25 mouse cellular contexts compared by ENCODE assay signal in the genomic region with DNA sequence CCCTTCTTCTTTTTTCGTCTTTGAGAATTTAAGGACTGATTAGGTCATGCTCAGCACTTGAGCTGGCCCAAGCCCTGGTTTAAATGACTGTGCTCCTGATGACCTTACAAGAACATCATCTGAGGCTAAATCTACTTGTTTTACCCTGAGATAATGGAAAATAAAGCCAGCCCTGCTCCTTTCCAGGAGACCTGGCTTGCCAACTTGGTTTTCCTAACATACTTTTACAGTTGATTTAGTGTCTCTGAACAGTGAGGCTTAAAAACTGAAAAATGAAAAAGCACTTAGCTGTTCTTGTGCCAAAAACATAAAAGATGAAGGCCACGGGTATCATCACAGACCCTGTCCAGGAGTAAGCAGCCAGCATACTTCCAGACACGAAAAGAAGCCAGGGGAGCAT. TPM values are rescaled to one million over a fixed set of nuclear protein-coding genes. Genes with fewer than 3 reads are reported as not detected.
DNase-seq lines count a peak whose midpoint lies in the region; ATAC-seq and TF ChIP-seq lines count a peak whose summit lies in the region.
"Had no signal": no experiment of that assay in that cellular context is flagged by ENCODE, and none has a peak within 500 bp of the region (broad histone marks: within the 10 kb centered on the region; RNA-seq: fewer than 3 reads in every experiment).

No protein-coding gene starts in this region.

- peaks cover 44% of the 10 kb centered on the region for H3K4me1 ChIP-seq in limb, embryonic 14.5 days (ENCODE audit: control insufficient read depth, insufficient read depth, low read length)
- H3K4me1 ChIP-seq in limb, embryonic 10.5 days = peaks cover 26% of the 10 kb centered on the region
- H3K4me1 ChIP-seq in limb, embryonic 15.5 days = peaks cover 40% of the 10 kb centered on the region
- H3K4me1 ChIP-seq: forebrain, embryonic 13.5 days; hindbrain, embryonic 13.5 days had no signal

- peak overlapping the region; percentile 63 for H3K27ac ChIP-seq in gastrocnemius, adult 2 months
- no peak overlapping the region for H3K27ac ChIP-seq in limb, embryonic 14.5 days (replicated peaks; ENCODE audit: low read depth, low read length)
- H3K27ac ChIP-seq in limb, embryonic 10.5 days = no peak overlapping the region
- peak overlapping the region; percentile 14; the same call in 1 of the 2 replicates for H3K27ac ChIP-seq in limb, embryonic 15.5 days
- H3K27ac ChIP-seq: embryonic facial prominence, embryonic 12.5 days; forebrain, embryonic 10.5 days; forebrain, embryonic 13.5 days; heart, embryonic 15.5 days; hindbrain, embryonic 10.5 days; hindbrain, embryonic 13.5 days had no signal

- peak; percentile 27 for DNase-seq in gastrocnemius, adult 2 months
- no peak for DNase-seq in gastrocnemius, adult 18-20 months (ENCODE audit: low spot score)
- peak; percentile 53 for DNase-seq in limb, embryonic 14.5 days (ENCODE audit: low spot score)
- no peak for DNase-seq in limb, embryonic 10.5 days (ENCODE audit: low spot score)
- DNase-seq: cerebellum, adult 18-20 months; cerebellum, adult 9-10 months; cerebellum, postnatal 14 days; heart, adult 18-20 months; heart, postnatal 10 days; heart, postnatal 36 days had no signal

- 64% methylated on average over 3 of the region's 3 CpGs for WGBS in limb, embryonic 14.5 days
- WGBS in limb, embryonic 10.5 days = 82% methylated on average over 3 of the region's 3 CpGs
- WGBS in limb, embryonic 15.5 days = 45% methylated on average over 3 of the region's 3 CpGs

- no peak overlapping the region for H3K9ac ChIP-seq in limb, embryonic 14.5 days (ENCODE audit: low read depth, low read length, severe bottlenecking)
- H3K9ac ChIP-seq in limb, embryonic 15.5 days = no peak overlapping the region
- H3K9ac ChIP-seq: embryonic facial prominence, embryonic 12.5 days; forebrain, embryonic 13.5 days; heart, embryonic 12.5 days; heart, embryonic 15.5 days; hindbrain, embryonic 13.5 days had no signal

- ATAC-seq in limb, embryonic 14.5 days (ENCODE audit: low FRiP score, low read depth) = no peak
- ATAC-seq in limb, embryonic 15.5 days (ENCODE audit: insufficient number of reproducible peaks, low FRiP score, low TSS enrichment, low read depth) = peak; percentile 21; the same call in 1 of the 2 replicates
- ATAC-seq in erythroblast, adult 5-6 weeks (replicated peaks; ENCODE audit: low FRiP score, poor library complexity, severe bottlenecking) = no peak
- ATAC-seq: CD4-positive, CD25-positive, alpha-beta regulatory T cell, adult 4 months; forebrain, embryonic 13.5 days; forebrain, embryonic 16.5 days; hindbrain, embryonic 16.5 days; intestine, postnatal 0 days had no signal

- H3K27me3 ChIP-seq in limb, embryonic 14.5 days (ENCODE audit: control insufficient read depth, insufficient read depth, low read length) = peaks cover 5% of the 10 kb centered on the region; the same call in 1 of the 2 replicates
- peaks cover 4% of the 10 kb centered on the region; the same call in 1 of the 2 replicates for H3K27me3 ChIP-seq in limb, embryonic 10.5 days (ENCODE audit: low read depth, poor library complexity, severe bottlenecking)
- H3K27me3 ChIP-seq in limb, embryonic 15.5 days = no peaks in the 10 kb centered on the region; the same call in 1 of the 2 replicates
- H3K27me3 ChIP-seq: embryonic facial prominence, embryonic 12.5 days; forebrain, embryonic 13.5 days; hindbrain, embryonic 13.5 days had no signal

- no peak overlapping the region for H3K4me2 ChIP-seq in limb, embryonic 14.5 days (replicated peaks; ENCODE audit: low read depth, low read length, severe bottlenecking)
- no peak overlapping the region for H3K4me2 ChIP-seq in limb, embryonic 15.5 days
- H3K4me2 ChIP-seq: embryonic facial prominence, embryonic 12.5 days; forebrain, embryonic 13.5 days; heart, embryonic 12.5 days; heart, embryonic 15.5 days; hindbrain, embryonic 13.5 days had no signal

- no peak for TF ChIP-seq POLR2A in limb, embryonic 14.5 days (IDR thresholded peaks at IDR 0.05; ENCODE audit: borderline replicate concordance, extremely low read depth, insufficient read depth, insufficient read length)

- H3K9me3 ChIP-seq in limb, embryonic 14.5 days (ENCODE audit: control insufficient read depth, low read length) = no peaks in the 10 kb centered on the region
- no peaks in the 10 kb centered on the region for H3K9me3 ChIP-seq in limb, embryonic 10.5 days (replicated peaks)
- no peaks in the 10 kb centered on the region for H3K9me3 ChIP-seq in limb, embryonic 15.5 days
- H3K9me3 ChIP-seq: embryonic facial prominence, embryonic 12.5 days; forebrain, embryonic 10.5 days; forebrain, embryonic 13.5 days; heart, embryonic 12.5 days; heart, embryonic 15.5 days; hindbrain, embryonic 10.5 days; hindbrain, embryonic 13.5 days had no signal

- TF ChIP-seq CTCF in gastrocnemius, adult 2 months (IDR thresholded peaks at IDR 0.05) = no peak

- no peaks in the 10 kb centered on the region for H3K36me3 ChIP-seq in limb, embryonic 14.5 days (ENCODE audit: control insufficient read depth, insufficient read depth, low read length)
- no peaks in the 10 kb centered on the region for H3K36me3 ChIP-seq in limb, embryonic 10.5 days
- H3K36me3 ChIP-seq in limb, embryonic 15.5 days = no peaks in the 10 kb centered on the region
- H3K36me3 ChIP-seq: embryonic facial prominence, embryonic 12.5 days; forebrain, embryonic 10.5 days; heart, embryonic 12.5 days; heart, embryonic 15.5 days; hindbrain, embryonic 10.5 days; hindbrain, embryonic 13.5 days had no signal

- intact Hi-C loops in gastrocnemius, adult 2 months (cut with DNase I) = no loop called here

- no peak overlapping the region for H3K4me3 ChIP-seq in gastrocnemius, adult 2 months
- no peak overlapping the region for H3K4me3 ChIP-seq in limb, embryonic 14.5 days (replicated peaks; ENCODE audit: low read length)
- H3K4me3 ChIP-seq in limb, embryonic 10.5 days = no peak overlapping the region
- no peak overlapping the region for H3K4me3 ChIP-seq in limb, embryonic 15.5 days
- H3K4me3 ChIP-seq: embryonic facial prominence, embryonic 12.5 days; forebrain, embryonic 10.5 days; forebrain, embryonic 13.5 days; heart, embryonic 12.5 days; heart, embryonic 15.5 days; hindbrain, embryonic 10.5 days; hindbrain, embryonic 13.5 days had no signal

RNA-seq across cellular contexts. Expression of gene Pamr1, which starts 13.0 kb away (rescaled TPM):
- total RNA-seq in gastrocnemius, adult 2 months (2021) = 1 to 10 TPM; 3.3 to 7.4 TPM
- total RNA-seq in gastrocnemius, adult 18-20 months (2021) = 10 to 100 TPM in 1 of 2 experiments, 1 to 10 TPM in 1; 6.3 to 12.2 TPM
- polyA plus RNA-seq in limb, embryonic 14.5 days (2012; rRNA removed) = 70.8 and 73.4 TPM in 2 replicates
- polyA plus RNA-seq in limb, embryonic 14.5 days (2014; fragmentation: Nextera tagmentation; extraction: Ambion mirVana) = 58.9 and 63.6 TPM in 2 replicates
- polyA plus RNA-seq in limb, embryonic 10.5 days (2016; fragmentation: Nextera tagmentation; extraction: Ambion mirVana) = 0.31 and 1.7 TPM in 2 replicates
- 57.9 and 59.4 TPM in 2 replicates for polyA plus RNA-seq in limb, embryonic 15.5 days (2015; fragmentation: Nextera tagmentation; extraction: Ambion mirVana)
- total RNA-seq in erythroblast, adult 5-6 weeks (2015; ENCODE audit: low replicate concordance) = not detected in 2 replicates
- not detected in 2 replicates for total RNA-seq in erythroblast, adult 5-6 weeks (2017; ENCODE audit: low replicate concordance)
- total RNA-seq: MEL had no signal
- polyA plus RNA-seq: C2C12; CD4-positive, CD25-positive, alpha-beta regulatory T cell, adult 4 months had no signal

Comparison
In these comparisons a context has a peak if more than half of its experiments do, and no peak if none do; other contexts are left out.
1. DNase-seq: peak in gastrocnemius, adult 2 months (single experiment) and limb, embryonic 14.5 days (single experiment); none in gastrocnemius, adult 18-20 months (single experiment) and limb, embryonic 10.5 days (single experiment).
2. H3K27ac ChIP-seq: peak in gastrocnemius, adult 2 months (single experiment) and limb, embryonic 15.5 days (single experiment); none in limb, embryonic 14.5 days (single experiment) and limb, embryonic 10.5 days (single experiment).
3. RNA of gene Pamr1, which starts 13.0 kb away (total RNA-seq): 6.3 to 12.2 TPM in gastrocnemius, adult 18-20 months and 3.3 to 7.4 TPM in gastrocnemius, adult 2 months; not detected in erythroblast, adult 5-6 weeks; every median in the first group is over 4 times any median in the second.